Mouse (Mus musculus) hindlimb bud, embryonic 11.5 days (tissue): ENCODE measurements around the gene Sept5.

Experiments
- DNase-seq: peaks from one replicate; pipeline ENCODE4 v3.0.0-alpha.2; 2012; ENCODE audit warnings: low read depth, low spot score; ENCODE audit errors: extremely low spot score

Sept5 gene

DNA sequence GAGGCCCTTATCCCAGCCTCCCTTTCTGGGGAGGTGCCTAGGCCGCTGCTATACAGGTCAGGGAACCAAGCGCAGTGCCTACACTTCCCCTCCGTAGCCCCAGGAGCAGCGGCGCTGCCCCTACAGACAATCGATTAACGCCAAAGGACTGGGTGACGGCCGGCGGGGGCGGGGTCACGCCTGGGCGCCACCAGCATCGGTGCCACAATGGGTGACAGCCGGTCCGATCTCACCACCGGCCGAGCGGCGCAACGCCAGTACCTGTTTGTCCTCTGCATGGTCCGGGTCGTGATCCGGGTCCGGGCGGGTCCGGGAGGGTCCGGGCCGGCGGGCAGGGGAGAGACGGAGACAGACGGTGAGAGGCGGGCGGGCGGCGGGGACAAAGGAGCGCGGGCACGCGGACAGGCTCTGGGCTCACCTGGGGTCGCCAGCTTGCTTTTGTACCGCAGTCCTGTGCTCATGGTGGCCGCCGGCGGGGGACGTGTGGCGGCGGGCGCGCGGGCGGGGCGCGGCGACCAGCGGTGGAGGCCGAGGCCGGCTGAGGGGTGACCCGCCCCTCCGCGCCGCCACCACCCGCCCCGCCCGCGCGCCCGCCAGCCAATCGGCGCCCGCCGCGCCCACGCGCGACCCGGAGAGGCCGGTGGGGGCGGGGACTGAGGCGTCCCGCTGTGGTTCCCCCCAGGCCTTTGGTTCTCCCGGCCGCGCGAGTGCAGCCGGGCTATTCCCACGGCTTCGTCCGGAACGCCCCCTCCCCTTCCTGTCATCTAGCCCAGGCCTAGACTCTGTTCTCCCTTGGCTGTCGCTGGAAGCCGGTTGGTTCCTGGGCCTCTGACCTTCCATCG lies at the start of gene Sept5:
Gene Sept5 (minus strand): TSS at position 565 of the 842 bp plus-strand sequence.
- no peak for DNase-seq

GRCm38 (mm10) chr16:18679112-18679511 lies 49.4 kb upstream of the Sept5 start:
- DNase-seq: no peak

DNA sequence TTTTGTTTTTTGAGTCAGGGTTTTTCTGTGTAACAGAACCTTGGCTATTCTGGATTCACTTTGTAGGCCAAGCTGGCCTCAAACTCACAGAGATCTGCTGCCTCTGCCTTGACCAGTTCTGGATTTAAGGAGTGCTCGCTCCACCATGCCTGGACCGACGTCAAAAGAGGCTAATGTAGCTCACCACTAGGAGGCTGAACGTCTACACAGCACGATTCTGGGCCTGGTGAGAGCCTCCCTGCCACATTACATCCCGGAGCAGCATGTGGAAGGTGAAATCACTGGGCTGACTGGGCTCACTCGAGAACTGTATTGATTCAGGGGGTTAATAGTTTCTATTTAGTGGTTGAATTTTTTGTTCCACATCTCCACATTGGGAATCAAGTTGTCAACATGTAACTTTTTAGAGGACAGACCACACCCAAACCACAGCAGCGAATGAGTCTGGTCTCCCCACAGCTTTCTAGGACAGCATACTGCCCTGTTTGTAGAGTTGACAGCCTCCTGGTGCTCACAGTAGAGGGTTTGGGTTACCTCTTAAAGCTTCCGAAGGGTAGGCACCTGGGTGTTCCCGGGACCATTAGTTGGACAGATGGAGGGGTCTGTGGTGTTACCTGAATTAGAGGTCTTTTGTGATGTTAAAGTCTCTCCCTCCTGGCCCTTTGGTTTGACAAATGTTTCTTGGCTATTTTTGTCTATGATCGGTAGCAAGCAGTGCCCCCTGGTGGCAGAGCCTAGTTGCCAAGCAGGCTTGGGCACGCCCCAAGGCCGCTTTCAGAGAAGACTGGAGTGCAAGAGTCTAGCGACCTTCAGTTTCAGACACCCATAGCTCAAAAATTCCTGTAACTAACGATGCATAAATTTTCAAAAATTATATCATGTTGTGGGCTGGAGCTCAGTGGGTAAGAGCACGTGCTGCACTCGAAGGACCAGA lies 48.3 kb upstream of the Sept5 start:
- DNase-seq: no peak

DNA sequence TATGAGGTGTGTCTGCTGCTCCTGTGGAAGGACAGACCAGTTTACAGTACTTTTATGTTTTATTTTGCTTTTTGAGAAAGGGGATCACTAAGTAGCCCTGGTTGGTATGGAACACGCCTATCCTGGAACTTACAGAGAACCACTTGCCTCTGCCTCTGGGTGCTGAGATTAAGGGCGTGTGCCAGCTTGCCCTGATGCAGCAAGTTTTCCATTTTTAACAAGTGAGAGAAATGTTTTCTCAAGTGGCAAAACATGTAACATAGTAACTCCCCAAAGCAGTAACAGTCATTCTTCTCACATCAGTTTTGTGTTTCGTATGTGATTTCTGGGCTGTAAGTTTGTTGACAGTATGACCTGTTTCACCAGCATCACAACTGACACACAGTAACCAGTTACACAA lies 43.3 kb upstream of the Sept5 start:
- DNase-seq: no peak

DNA sequence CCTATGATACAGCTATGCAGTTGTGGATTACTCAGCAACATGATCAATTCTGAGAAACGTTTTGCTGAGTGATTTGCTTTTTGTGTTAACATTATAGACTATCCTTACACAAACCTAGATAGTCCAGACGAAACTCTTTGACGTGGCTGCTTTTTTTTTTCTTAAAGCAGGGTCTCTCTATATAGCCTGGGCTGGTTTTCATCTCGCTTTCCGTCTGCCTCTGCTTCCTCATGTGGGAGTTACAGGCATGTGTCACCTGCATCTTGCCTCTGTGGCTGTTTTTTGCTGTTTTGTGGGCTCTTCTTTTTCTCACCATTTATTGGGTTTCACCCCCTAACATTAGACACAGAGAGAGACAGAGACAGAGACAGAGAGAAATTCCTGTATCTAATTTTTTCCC lies 42.3 kb upstream of the Sept5 start:
- DNase-seq: no peak

- DNase-seq: no peak
Observed at GRCm38 (mm10) chr16:18669914-18670313, 40.2 kb upstream of the Sept5 start.

DNA sequence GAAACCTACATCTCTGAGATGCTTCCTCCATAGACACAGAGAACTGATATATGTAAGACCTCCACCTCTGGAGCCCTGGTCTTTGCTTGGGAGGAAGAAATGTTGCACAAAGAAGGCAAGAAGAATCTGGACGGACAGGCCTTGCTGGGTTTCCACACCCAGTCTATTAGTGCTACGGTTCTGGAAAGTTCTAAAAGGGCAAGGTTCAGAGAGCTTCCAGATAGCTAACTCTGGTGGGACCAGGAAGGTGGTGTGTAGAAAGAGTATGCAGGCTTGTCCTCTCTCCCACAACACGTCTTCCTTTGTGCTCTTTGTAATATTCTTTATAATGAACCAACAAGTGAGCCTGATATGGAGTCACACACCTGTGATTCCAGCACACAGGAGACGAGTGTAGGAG lies 28.8 kb upstream of the Sept5 start:
- DNase-seq: no peak

GRCm38 (mm10) chr16:18655372-18656098 lies 25.8 kb upstream of the Sept5 start:
- no peak for DNase-seq

GRCm38 (mm10) chr16:18653290-18654160 lies 23.8 kb upstream of the Sept5 start:
- no peak for DNase-seq

DNA sequence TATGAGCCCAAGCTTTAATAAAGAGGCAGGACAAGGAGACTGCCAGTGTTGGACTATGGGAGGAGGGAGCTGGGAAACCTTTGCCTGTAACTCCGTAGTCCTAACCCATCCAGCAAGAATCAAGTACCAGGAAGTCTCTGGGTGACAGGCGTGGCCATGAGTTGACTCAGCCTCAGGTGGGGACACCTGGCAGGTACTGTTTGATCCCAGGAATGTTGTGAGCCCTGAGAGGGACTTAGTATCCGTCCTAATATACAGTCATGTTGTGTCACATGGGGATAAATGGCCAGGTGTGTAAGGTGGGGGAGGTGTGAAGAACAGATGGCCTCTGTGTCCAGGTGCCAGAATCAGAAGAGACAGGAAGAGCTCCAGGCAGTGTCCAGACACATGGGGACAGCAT lies 19.4 kb upstream of the Sept5 start:
- no peak for DNase-seq

DNA sequence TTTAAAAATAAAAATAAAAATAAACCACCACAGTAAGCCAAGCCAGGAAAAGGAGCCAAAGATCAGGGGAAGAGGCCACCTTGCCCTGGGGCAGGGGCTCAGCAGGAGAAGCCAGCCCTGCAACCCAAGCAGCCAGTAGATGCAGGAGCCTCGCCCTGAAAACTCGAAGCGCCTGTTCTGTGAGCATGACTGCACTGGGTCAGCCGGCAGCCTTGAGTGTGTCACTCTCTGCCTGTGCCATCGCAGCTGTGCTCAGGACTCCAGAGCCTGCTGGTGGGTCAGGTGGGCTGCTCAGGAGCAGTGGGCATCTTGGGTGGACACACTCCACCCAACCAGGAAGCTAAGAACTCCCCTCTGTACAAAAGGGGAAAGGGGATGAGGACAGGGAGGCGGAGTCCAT lies 15.6 kb upstream of the Sept5 start:
- no peak for DNase-seq

DNA sequence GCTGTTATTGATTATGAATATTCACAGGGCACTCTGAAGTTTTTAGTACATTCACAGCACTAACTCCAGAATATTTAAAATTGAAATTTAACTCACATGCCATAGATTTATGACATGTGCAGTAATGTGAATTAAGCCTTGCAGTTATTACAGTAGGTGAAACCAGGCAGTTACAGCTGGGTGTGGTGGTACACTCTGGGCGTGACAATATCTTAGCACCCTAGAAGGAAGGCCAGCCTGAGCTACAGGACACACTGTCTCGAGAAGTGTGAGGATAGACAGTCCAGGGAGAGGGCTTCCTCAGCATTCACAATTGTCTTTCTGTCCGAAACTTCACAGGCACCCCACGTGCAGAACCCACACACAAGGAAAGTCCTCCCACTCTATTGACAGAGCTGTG lies 14.7 kb upstream of the Sept5 start:
- no peak for DNase-seq

GRCm38 (mm10) chr16:18643406-18643998 lies 13.7 kb upstream of the Sept5 start:
- no peak for DNase-seq

- DNase-seq: no peak
Observed at GRCm38 (mm10) chr16:18642897-18643296, 13.1 kb upstream of the Sept5 start.

GRCm38 (mm10) chr16:18642291-18642690 lies 12.5 kb upstream of the Sept5 start:
- no peak for DNase-seq

DNA sequence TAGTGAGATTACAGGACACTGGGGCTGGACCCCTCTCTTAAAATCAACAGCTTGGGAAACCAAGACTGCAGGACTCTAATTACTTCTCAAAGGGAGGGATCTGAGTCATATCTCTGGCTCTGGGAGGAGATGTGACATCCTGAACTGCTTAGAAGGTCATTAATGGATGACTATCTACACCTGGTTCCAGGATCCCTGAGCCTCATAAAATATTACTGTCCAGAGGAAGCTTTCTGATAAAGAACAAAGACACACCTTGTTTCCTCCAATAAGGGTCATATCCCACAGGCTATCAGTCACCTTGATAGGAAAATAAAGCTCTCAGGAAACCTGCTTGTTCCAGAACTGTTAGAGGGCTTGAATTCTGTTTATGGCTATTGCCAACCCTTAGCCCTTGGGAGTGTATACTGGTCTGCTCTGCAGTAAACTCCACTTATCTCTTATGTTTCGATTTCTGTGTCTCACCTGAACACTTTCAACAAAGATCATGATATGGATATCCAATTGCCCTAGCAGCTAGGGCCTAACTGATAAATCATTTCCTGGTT lies 9.7 kb upstream of the Sept5 start:
- no peak for DNase-seq

GRCm38 (mm10) chr16:18638396-18638795 lies 8.6 kb upstream of the Sept5 start:
- DNase-seq: no peak

DNA sequence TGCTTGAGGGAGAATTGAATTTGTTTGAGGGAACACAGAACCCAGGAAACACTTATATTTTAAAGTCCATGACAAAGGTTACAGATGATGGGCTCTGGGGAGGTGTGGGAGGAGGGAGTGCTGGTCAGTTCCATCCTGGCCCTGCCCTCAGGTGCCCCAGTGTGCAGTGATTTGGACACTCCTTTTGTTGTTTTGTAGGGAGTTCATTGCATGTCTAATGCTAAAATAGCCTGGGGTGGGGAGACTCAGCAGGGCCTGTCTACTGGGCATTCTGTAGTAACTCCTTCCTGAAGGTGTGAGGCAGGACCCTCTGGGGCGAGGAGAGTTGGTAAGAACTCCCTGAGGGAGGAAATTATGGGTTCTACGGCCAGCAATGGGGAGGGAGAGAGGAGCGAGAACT lies 7.0 kb upstream of the Sept5 start:
- DNase-seq: no peak

DNA sequence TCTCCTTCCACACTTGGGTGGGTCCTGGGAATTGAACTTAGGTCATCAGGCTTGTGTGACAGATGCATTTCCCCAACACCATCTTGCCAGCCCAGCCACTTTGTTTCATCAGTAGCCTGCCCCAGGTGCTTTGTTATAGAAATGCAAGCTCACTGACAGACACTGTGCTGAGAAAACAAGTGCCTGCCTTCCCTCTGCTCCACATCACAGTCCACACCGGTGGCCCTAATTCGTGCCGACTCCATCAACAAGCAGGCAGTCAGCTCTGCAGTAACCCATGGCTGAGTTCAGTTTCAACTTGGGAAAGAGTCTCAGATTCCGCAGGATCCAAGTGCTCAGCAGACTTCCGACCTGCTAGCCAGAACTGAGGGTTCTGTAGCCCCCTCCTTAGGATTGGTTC lies 6.6 kb upstream of the Sept5 start:
- DNase-seq: no peak

GRCm38 (mm10) chr16:18633333-18633732 lies 3.6 kb upstream of the Sept5 start:
- no peak for DNase-seq
